Mouse (Mus musculus) cerebellum, postnatal 10 days (tissue): Measurements from ENCODE around the gene Mtrf1l.
A peak's percentile ranks its signal among the peaks of the same experiment; 100 is the strongest.

Experiments used
- DNase-seq, 2 experiments: peaks; one replicate each; pipeline ENCODE4 v3.0.0; 2021; ENCODE audit warnings: mixed read lengths in 2 of 2

Mtrf1l gene

DNA sequence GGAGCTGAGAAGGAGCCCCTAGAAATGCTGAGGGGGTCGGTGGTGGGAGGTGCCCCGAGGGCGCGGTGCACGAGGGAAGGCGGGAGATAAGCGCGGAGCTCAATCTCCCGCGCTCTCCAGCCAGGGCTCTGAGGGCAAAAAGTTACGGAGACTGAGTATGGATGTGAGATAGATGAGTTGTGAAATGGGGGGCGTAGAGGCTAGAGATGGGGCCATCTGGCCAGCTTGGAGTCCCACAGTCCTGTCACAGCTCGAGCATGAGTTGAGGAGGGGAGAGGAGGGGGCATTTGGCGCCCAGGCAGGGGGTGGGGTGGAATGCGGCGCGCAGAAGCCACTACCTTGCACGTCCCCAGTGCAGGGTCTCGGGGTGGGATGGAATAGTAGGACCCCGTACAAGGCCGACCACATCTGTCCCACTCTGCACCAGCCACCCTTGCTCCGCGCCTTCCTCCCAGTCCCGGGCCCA is 19.0 kb downstream of the Mtrf1l start:
- peak in 1 of 2 experiments; percentile 52 for DNase-seq

GRCm38 (mm10) chr10:5803739-5804138 is 20.0 kb downstream of the Mtrf1l start:
- peak in 1 of 2 experiments; percentile 20 for DNase-seq

- no peak for DNase-seq
Observed at GRCm38 (mm10) chr10:5802866-5803265, 20.8 kb downstream of the Mtrf1l start.

GRCm38 (mm10) chr10:5800490-5800889 is 23.2 kb downstream of the Mtrf1l start:
- DNase-seq: peak in 1 of 2 experiments; percentile 45

DNA sequence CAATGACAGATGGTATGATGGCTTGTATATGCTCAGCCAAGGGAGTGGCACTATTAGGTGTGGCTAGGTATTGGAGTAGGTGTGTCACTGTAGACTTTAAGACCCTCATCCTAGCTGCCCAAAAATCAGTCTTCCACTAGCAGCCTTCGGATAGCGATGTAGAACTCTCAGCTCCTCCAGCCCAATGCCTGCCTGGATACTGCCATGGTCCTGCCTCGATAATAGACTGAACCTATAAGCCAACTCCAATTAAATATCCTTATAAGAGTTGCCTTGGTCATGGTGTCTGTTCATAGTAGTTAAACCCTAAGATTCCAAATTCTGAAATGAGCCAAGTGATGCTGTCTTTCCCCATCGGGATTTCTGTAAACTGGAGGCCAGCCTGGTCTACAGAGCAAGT is 25.6 kb downstream of the Mtrf1l start:
- no peak for DNase-seq

GRCm38 (mm10) chr10:5790657-5791056 is 33.1 kb downstream of the Mtrf1l start:
- peak; percentile 80 to 83 for DNase-seq

DNA sequence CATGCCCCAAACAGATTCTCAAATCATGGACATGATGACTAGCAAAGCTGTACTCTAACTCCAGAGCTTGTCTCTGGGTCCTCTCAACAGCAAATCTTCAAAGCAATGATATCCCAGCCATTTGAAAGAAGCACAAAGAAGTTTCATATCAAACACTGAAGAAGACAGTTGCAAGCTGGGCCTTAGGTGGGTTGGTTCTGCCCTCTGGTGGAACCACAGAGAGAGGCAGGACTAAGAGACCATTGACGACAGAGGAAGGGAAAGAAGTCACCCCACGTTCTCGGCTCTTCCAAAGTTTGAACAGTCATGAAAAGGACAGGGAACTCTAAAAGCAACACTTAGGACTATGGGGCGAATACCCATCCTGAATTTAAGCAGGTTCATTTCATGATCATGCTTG is 36.8 kb downstream of the Mtrf1l start:
- DNase-seq: peak; percentile 56 to 64
